Mouse (Mus musculus) monocyte, adult 2 months (primary cell): ENCODE results near the gene Klf3.

Experiments used
- DNase-seq, 2 experiments: peaks; one replicate each; pipeline ENCODE4 v3.0.0; 2022; ENCODE audit warnings: low spot score in 2 of 2, low read depth in 1 of 2

The Klf3 gene

DNA sequence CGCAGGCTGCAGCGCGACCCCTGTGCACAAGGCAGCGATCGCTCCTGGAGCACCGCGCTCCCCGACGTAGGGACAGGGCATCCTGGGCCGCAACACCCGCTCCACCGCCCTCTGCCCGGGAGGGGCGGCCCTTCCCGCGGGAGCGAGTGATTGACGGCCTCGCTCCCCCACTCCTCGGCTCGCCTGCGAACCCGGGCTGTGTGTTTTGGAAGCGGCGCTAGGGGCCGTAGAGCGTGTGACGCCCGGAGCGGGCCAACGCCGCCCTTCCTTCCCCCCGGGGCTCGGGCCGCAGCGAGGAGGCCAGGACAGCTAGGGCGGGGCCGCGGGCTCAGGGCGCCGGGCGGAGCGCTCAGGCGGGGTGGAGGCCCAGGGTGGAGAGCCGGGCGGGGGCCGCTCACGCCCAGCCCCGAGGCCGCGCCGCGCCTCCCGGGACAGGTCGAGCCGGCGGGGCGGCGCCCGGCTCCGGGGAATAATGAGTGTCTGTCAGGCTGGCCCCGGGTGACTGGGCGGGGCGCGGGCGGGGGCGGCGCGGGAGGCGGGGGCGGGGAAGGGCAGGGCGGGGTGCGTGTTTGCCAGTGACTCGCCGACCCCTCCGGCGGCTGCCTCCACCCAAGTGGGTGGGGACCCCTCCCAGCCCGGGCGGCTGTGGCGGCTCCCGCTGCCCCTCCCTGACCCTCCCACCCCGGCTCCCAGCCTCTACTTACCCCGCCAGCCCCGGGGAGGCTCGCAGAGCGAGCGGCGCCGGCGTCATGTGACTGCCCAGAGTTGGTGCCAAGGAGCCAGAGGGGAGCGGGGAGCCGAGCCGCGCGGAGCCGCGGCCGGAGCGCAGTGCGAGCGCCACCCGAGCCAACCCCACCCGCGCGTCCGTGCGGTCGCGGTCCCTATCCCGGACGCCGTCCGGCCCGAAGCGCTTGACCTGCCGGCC, at the start of gene Klf3:
Gene Klf3 (plus strand): TSS at position 594 of the 925 bp plus-strand sequence.
- DNase-seq, result peak; percentile 77 to 90

DNA sequence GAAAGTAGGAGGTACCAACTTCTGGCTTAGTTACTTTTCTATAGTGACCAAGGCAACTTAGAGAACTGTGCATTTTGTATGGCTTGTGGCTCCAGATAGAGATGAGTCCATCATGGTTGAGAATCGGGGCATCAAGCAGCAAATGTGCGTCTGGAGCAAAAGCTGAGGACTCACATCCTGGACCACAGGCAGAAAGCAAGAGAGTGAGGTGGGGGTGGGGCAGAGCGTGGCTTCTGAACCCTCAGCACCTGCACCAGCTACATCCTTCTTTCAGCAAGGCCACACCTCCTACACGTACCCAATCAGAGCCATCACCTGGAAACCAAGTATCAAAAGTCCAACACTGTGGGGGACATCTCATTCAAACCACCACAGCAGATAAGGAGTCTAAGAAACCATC, 40.9 kb upstream of the Klf3 start:
- DNase-seq, result no peak

DNA sequence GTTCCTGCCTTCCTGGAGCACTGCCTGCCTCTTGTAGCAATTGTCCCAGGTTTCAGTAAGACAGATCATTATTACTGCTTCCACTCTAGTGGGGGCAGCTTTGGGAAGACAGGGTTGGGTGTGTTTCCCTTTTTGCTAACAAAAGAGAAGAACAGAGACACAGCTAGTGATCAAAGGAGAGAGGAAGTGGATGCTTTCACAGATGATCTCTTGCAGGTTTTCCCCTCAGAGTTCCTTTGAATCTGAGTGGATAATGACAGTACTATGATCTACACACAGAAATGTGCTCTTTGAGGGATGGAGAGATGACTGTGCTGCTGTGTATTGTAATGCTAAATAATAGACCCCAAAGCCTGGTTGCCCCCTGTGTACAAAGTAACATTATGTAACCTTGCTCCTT, 38.7 kb upstream of the Klf3 start:
- DNase-seq, result no peak

DNA sequence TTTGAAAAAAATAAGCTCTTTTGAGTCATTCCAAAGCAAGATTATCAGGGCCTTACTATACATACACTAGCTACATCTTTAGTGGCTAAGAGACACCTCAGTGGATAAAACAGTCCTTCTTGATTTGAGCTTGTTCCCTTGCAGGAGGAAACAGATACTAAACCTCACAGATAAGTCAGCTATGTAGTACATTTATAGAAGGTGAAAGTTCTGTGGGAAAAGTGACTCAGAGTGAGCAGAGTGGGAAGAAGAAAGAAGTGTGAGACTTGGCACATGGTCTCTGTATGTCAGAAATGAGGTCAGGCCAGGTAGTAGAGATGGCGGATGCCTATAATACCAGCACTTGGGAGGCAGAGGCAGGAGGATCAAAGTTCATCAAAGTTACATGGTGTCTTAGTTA, 37.4 kb upstream of the Klf3 start:
- no peak for DNase-seq

DNA sequence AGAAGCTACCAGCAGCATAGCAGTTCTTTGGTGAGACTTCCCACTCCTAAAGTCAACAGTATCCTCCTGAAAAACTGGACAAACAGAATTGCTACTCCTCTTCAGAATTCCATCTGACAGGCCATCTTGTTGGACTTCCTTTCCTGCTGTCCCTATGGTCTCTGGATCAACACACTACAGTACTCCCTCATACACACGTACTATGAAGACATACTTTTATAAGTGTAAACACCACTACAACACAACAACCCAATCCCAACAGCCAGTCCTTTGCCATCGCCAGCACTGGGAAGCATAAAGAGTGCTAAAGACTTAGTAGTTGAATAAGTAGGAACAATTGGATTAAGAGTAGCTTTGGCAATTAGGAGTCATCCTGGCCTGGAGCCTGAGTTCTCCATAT, 36.6 kb upstream of the Klf3 start:
- no peak for DNase-seq

DNA sequence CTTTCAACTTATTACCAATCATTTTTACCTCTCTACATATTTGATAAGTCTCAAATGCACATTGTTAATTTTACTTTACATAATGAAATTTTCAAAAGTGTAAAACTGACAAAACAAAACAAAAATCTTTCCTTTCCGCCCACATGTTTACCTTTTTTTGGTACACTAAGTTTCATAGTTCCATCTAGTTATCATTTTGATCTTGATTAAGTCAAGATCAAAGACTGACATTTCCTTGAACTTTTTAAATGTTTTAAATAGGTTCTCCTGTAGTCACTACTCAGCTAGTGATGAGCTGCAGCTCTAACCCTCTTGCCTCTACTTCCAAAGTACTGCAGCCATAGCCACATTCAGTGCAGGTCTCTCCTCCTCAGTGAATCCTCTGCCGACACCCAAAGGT, 31.6 kb upstream of the Klf3 start:
- DNase-seq, result no peak

DNA sequence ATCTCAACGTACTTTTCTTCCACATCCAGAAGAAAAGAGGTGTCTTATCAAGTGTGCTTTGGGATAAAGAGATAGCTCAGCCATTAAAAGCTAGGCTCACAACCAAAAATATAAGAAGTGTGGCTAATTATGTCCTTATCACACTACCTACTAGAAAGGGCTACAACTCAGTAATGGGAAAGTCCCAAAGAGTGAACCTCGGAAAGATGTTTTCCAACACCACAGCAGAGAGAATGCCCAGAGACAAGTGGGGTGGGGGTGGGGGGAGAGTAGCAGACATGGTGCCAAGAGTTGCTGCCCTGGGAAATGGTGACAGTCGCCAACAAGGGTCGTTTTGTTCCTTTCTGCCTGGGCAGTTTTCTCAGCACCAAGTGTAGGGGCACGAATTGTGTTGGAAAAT, 25.0 kb upstream of the Klf3 start:
- DNase-seq, result no peak

DNA sequence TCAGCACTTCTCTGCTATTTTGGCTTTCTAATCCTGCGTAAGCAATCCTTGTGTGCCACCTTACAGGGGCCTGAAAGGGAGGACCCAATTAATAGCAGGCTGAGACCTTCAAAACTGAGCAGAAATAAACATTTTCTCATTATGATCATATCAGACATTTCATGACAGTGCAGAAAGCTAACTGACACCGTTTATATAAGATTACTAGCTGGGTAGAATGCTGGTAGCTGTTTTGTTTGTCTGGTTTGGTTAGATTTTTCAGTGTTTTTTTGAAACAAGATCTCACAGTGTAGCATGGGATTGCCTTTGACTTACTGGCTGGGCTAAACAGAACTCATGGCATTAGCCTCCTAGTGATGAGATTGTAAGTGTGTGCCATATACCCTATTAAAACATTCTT, 23.9 kb upstream of the Klf3 start:
- DNase-seq, result no peak

DNA sequence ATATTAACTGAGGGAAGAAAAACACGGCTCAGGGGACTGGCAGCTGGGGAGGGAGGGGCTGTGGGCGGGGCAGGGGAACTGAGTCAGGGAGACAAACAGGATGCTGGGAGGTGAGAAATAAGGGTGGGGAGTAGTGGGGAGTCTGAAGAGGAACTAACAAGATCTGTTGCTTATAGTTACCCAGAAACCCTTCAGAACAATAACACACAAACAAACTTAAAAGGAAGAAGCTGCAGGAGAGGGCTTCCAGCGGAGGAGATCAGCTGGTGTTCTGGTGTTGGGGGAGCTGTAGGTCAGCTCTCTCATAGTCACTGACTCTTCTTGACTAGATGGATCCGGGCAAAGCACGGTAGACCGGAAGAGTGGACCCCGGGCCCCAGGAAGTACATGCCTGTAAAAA, 22.4 kb upstream of the Klf3 start:
- peak; percentile 31 to 60 for DNase-seq

DNA sequence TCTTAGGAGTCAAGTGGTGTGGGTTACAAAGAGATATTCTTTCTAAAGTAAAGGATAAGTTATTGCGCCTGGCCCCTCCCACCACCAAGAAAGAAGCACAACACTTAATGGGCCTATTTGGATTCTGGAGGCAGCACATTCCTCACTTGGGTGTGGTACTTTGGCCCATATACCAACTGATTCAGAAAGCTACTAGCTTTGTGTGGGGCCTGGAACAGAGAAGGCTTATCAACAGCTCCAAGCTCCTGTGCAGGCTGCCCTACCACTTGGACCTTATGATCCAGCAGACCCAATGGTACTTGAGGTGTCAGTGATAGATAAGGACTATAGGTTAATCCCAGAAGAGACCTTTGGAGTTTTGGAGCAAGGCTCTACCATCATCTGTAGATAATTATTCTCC, 15.0 kb upstream of the Klf3 start:
- no peak for DNase-seq

DNA sequence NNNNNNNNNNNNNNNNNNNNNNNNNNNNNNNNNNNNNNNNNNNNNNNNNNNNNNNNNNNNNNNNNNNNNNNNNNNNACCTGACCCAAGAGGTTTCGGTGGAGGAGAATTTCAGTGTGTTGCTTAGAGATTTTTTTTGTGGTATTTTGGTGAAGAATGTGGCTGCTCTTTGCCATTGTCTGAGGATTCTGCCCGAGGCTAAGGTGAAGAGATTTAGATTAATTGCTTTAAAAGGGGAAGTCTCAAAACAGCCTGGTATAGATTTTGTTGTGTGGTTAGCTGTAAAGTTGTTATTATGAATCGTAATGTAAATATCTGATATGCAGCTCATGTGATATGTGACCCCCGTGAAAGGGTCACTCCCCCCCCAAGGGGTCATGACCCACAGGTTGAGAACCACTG, 5.0 kb upstream of the Klf3 start:
- DNase-seq, result no peak

DNA sequence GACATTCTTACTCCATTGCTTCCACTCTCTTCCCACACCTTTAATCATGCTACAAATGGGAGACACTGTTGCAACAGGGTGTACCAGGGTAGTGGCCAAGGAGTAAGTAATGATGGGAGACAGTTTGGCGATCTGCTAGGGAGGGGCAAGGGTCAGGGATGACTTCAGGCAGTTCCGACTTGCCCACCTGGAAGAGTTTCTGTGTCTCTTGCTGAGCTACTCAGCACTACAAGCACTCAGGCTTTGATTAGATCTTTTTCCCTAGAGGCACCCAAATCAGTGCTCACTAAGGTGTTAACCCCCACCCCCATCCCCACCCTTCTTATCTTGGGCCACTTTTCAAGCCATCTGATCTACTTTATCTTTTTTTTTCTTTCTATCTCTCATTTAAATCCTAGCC, 1.6 kb upstream of the Klf3 start:
- DNase-seq, result no peak

DNA sequence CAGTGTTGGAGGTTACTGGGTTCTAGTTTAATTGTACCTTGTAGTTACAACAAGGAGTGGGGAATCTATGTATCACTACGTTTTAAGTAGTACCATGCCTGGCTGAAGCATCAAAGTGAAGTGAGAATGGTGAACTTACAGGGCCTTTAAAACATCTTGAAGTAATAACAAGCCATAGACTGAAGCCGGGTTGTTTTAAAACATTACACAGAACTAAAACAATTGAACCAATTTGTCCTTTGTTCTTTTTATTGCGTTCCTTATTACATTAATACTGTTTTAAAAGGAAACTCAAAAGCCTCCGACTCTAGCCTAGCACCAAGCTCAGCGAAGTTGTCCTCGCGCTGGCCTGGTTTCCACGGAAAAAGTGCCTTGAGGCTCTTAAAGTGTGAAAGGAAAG, 1.0 kb upstream of the Klf3 start:
- DNase-seq, result no peak

DNA sequence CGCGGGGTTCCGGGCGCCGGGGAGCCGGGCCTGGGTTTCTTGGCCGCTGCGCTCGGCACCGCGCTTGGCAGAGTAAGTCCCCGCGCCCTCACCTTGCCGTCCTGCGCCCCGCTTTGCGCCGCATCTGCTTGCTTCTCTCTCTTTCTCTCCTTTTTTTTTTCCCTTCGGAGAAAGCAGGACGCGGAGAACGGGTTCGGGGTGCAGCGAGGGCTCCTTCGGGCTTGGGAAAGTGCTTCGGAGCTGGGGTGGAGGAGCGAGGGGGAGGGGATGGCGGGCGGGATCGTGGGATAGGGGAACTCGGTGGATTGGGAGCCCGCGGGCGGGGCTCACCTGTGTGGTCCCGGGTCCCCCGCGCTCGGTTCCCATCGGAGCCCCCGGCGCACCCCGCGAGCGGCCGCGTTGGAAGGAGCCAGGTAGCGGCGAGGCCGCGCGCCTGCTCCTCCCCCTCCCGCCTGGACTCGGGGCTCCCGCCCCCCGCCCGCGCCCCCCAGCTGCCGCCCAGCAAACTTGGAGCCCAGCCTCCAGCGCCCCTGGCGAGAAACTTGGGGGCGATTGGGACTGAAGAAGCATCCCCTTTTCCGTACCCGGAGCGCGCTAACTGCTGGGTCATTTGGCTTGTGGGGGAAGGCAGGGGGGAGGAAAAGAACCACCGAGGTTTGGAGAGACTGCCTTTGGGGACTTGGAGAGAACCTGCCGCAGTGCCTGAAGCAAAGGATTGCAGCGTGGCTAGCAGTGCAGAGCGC, 703 bp downstream of the Klf3 start:
- no peak for DNase-seq

DNA sequence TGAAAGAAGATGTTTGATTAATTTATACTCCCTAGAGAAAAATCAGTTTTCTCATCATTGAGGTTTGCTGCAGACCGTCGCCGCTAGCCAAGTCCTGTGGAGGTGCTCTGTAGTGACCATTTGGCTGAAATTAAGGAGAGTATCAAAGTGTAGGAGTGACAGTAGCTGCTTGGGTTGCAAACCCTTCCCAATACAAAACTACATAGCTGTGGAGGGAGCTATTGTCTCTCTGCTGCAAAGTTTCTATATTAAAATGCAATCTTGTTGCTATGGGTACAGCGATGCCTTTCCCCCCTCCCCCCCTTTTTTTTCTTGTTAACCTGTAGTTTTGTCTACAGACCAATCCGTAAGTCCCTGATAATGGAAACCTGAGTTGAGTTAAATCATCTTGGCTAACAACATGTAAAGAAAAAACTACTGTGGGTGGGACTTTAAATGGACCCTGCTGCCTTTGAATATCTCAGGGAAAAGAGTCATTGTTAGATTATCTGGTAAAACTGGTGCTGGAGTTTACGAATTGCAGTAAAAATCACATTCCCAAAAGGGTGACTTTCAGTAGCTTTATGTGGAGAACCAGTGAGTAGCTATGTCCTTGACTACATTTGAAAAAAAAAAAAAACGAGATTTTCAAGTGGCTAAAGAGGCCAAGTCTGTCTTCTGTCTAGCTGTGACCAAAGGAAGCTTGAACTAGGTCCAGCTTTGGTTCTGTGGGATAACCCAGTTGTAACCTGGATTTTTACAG, 2.1 kb downstream of the Klf3 start:
- no peak for DNase-seq

DNA sequence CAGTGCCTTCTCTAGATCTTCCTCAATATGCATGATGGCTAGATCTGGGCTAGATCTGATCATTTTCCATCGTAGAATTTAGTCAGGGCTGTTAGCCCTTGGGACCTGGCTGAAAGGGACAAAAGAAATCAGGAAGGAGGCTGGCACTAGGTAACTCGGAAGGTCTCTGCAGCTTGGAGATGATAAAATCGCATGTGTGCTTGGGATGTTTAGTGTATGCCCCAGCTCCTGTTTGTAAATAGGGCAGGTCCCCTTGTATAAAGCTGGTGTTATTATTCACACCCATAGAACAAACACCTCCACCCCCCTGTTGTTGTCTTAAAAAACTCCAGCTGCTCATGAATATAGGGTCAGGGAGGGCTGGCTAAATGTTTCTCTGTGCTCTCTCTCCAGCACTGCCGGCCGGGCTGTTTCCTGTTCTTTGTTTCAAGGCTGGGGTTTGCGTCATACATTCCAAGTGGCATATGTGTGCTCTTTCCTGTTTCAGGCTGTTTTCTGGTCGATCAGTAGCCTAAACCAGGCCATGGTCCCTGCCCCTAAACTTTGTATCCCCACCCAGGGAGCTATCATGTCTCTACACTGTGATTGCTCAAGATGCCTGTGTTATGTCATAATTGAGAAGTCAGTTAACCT, 2.8 kb downstream of the Klf3 start:
- peak; percentile 65 to 71 for DNase-seq

DNA sequence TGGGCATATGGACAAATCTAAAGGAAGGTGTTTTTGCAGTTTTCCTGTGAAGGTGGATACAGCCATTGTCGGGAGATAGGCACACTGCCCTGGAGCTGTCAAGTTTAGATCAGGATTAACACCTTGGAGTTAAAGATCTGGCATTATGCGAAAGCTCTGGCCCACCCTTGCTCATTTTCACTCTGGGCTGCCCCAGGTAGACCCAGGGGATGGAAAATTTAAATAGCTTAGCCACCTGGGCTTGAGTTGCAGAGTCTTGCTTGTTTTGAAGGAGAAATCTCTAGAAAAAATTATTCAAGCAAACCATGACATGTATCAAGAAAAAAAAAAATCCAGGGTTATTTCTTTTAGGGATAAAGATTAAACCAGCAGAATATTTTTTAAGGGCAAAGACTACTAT, 3.4 kb downstream of the Klf3 start:
- DNase-seq, result no peak

DNA sequence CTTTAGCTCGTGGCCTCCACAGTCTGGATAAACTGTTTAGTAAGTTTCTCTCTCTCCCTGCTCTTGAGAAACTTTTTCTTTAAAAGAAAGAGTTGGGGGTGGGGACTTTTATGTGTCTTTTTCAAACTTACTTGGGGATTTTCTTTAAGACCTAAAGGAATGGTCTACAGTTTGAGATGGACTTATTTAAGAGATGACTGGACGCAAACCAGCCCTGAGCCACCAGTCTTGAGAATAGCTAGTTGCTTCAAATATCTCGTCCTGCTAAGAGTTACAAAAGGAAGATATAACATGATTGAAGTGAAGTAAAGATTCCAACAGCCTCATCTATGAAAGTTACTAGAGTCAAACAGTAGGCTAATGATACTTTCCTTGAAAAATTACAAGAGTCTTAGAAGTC, 4.0 kb downstream of the Klf3 start:
- no peak for DNase-seq

DNA sequence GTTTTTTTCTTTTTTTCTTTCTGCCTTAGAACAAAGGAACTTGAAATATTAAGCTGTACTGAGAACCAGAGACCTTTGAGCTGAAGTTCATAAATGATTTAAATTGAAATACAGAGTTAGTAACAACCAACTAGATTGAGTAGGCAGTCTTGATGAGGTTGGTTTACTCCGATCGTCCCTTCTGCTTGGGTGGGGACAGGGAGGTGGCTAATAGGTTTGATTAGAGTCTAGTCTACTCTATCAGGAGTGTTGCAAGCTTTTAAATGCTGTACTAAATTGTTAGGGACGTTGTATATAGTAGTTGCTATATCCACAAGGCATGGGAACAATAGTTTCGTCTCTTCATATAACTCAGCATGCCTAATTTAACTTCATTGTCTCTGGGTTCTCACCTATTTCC, 4.4 kb downstream of the Klf3 start:
- no peak for DNase-seq

DNA sequence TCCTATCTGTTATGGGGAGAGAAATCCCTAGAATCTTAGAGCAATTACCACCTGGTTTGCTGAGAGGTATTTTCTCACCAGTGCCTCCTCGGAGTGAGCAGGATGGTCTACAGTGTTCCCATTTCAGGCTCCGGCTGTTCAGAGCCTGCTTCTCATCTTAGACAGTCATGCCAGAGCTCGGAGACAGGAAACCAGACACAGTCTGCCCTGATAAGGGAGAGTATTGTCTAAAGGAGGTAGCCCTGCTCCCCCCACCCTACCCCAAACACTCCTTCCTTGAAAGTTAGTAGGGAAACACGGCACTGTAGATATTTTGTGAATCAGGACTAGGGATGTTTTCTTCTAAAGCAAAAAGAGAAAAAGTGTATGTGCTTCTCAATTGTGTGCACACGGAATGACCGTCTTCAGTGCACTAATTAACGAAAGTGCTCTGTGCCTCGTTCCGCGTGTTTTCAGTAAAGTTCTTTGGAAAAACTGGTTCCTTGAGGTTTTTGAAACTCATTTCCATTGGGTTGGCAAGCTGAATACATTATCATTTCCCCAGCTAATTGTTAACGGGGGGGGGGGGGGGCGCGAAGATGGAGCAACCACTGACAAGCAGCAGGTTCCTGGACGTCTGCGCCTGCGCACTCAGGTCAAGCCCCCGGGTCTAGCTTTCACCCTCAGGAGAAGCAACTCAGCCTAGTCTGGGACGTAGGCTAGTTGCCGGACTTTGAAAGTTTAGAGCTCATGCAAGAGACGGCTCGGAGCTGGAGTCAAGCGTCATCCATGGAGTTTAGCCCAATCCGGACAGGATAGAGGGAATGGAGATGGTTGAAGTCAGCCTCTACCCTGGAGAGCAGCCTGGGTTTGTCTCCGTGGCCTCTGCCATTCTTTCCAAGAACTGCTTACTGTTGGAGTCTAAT, 5.2 kb downstream of the Klf3 start:
- DNase-seq, result no peak
